Mouse (Mus musculus) layer of hippocampus, adult 9-11 months (tissue): ENCODE measurements at regions not wholly inside any gene's neighbourhood (a gene's known extent, or its start where the extent isn't known, plus 50 kb on each side); places are given as distances from the start of the nearest gene placed in this dataset.
"Not testable (repeated sequence)": the region's sequence is repeated elsewhere in the genome, so short reads cannot be mapped to it uniquely, and the experiment has no call there.

Experiments used
- DNase-seq: peaks from one replicate; pipeline ENCODE4 v3.0.0; 2022

GRCm38 (mm10) chr1:123156851-123157250 lies 888.5 kb downstream of the Dpp10 start:
- peak; percentile 51 for DNase-seq

GRCm38 (mm10) chr1:123154558-123154957 lies 890.8 kb downstream of the Dpp10 start:
- DNase-seq = no peak

GRCm38 (mm10) chr1:123133891-123134290 lies 911.5 kb downstream of the Dpp10 start:
- DNase-seq = not testable (repeated sequence)
